Mouse (Mus musculus): ENCODE measurements around the gene Klb.
"Not testable (repeated sequence)": the region's sequence is repeated elsewhere in the genome, so short reads cannot be mapped to it uniquely, and the experiment has no call there.

Gene Klb

DNA sequence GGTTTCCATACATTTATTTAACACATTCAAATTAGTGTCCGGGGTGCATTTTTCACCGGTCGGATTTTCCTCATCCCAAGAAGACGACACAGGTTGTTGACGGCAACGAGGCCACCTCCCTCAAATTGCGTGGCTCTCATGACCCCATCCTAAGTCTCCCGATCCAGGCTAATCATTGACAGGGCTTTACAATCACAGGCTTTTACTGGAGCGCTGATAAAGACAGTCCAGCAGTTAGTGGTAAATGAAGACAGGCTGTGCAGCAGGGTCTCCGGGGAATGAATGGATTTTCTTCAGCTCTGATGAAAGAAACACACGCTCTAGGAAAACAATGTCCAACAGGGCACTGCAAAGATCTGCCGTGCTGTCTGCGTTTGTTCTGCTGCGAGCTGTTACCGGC, at the start of gene Klb:
Gene Klb (plus strand): TSS at position 147 of the 400 bp plus-strand sequence.
- no peak for DNase-seq

DNA sequence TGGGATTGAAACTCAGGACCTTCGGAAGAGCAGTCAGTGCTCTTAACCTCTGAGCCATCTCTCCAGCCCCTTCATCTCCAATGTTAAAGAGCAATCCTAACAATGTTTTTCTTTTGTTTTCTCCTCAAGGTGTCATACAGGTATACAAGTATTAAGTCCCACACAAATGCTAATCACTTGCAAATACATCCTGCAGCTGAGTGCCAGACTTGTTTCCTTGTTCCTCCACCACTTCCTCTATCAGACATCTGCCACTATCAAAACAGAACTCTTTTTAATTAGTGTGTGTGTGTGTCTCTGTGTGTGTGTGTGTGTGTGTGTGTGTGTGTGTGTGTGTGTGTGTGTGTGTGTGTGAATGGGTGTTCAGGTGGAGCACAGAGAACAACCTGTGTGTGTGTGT, 48.5 kb upstream of the Klb start:
- DNase-seq: not testable (repeated sequence)

DNA sequence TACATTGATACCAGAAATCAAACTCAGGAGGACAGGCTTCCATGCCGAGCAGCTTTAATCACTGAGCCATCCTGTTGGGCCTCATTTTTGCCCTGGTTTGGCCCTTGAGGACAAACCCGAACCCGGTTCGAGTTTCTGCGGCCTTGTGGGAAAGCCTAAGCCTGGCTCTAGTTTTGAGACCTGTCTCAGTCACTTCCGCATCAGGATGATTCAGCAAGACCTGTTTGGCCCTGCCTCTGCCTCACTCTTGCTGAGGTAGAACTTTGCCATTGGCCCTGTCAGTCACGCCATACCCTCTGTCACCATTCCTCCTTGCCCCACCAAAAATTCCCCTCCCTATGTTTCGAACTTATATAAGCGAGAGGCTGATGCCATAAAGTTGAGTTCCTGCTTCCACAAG, 48.0 kb upstream of the Klb start:
- DNase-seq: no peak

DNA sequence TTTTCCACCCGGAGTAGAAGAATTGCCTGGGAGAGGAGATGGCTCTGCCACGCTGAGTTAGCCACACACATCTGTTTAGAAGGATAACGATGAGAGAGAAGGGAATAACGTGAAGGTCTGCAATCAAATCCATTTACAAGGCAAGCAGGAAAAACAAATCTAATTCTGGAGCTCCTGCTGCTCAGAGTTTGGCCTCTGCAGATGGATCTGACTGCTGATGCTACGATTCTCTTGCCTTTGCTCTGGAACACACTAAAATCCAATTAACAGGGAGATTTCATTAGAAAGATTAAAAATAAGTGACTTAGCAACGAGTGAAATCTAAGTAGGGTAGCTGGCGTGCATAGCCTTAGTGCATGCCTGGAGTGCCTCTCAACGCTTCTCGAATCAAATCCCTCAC, 42.6 kb upstream of the Klb start:
- no peak for DNase-seq

DNA sequence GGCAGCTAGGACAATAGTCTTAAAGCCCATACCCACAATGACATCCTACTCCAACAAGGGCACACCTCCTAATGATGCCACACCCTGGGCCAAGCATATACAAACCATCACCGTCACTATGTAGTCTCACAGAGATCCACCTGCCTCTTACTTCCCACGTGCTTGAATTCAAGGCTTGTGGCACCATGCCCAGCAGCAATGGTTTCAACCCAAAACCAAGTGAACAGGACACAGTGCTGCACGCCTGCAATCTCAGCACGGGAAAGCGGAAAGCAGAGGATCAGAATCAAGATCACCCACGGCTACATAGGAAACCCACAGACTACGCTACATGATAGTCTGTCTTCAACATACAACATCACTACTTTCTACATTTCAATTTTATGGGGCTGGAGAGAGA, 39.9 kb upstream of the Klb start:
- no peak for DNase-seq

DNA sequence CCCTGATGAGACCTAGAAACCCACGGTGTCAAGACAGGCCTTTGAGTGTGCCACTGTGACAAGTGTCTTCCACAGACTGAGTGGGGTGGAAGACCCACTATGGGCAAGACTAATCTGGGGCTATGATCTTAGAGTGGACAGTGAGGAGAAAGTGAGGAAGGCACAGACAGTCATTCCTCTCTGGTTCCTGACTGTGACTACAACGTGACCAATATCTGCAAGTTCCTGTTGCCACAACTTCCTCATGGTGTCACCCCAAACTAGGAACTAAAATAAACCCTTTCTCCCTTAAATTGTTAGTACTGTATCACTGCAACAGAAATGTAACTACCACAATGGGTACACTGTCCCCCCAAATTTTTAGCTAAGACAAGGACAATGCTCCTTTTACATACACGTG, 39.2 kb upstream of the Klb start:
- no peak for DNase-seq

DNA sequence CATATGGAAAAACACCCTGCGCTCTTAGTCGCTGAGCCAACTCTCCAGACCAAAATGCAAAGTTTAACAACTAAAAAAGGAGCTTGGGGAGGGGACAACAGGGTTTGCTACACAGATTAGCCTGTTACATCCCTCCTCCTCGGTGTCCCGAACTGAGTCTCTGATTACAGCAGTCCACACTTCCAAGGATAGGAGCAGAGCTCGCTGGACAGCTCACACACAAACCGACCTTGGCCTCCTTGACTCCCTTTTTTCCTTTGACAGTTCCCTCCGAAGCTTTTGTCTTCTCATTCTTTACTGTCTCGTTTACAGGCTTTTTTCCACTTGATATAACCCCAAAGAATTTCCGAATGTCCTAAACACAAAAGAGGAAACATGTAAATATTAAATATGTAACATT, 28.9 kb upstream of the Klb start:
- DNase-seq: no peak

DNA sequence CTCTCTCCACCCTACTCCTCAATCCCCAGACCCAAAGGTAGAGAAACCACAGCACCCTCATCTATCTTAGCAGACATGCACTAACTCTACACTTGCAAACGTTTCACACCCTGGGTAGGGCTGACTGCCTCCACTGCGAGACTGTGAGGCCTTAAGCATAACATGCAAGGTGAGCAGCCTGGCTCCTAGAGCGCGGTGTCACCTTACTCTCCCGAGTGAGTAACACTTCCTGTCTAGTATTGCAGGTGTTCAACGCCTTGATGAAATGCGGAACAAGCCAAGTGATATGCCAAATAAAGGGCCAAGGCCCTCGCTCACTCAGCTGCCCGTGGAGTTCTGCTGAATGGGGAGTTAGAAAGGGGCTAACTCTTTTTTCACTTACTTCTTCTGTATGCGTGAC, 25.9 kb upstream of the Klb start:
- no peak for DNase-seq

DNA sequence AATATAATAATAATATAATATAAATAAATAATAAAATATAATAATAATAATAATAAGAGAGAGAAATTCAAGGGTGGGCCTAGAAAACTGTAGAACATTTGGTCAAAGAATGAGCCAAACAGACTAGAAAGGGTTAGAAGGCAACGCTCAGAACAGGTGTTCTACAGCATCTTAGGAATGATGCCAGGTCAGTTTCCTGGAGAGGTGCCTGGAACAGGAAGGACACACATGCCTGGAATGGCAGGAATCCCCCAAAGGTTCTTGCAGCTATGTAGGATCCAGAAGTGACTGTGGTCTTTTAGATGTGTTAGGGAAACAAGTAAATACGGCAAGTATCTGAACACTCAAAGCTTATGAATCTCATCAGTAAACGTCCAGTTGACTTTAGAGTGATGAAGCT, 23.8 kb upstream of the Klb start:
- DNase-seq: peak; percentile 70

DNA sequence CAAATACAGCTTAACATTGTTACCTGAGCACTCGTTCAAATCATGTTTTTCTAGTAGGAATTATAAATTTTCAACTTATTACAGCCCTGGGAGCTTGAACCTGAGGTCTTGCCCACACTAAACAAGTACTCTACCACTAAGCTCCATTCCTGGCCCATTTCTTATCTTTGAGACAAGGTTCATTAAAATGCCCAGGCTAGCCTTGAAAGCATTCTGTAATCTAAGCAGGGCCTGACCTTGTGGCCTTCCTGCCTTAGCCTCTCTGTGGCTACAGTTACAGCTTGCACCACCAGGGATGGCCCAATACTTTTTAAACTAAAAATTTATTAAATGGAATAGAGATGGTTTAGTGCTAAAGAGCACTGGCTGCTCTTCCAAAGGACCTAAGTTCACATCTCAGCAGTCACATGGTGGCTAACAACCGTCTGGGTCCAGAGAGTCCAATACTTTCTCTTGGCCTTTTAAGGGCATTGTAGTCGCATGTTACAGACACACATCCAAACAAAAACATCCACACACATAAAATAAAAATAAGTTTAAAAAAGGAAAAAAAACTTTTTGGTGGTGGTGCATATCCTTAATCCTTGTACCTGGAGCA, 23.3 kb upstream of the Klb start:
- DNase-seq: no peak

DNA sequence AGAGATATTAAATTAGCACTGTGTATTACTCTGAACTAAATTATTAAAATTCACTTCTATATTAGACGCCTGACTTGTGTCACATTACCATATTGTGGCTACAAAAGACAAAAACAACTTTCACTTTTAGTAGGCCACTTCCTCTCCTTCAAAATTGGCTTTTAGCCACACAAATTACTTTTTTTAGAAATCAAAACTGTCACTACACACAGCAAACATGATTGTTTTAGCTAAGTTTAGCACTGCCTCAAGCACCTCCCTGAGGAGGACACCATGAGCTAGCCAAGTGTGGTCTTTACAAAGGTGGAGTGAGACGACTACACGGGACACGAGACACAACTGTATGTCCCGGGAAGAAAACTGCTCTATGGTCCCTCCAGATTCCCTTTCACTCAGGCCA, 21.9 kb upstream of the Klb start:
- no peak for DNase-seq

DNA sequence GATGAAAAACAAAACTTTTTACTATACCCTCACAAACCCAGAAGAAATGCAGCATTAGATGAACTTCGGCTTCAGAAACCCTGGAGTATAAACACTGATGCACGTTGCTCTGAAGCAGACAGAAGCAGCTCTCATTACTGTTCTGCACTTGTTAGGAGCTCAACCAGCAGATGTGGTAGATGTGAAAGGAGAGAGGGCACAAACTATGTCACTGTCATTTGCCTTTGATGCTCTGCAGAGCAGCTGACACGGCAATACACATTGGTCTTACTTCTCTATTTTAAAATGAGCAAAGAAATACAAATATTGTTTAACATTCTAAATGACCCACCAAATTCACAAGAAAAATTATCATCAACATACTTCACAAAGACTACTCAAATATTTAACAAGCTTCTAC, 18.1 kb upstream of the Klb start:
- DNase-seq: no peak

DNA sequence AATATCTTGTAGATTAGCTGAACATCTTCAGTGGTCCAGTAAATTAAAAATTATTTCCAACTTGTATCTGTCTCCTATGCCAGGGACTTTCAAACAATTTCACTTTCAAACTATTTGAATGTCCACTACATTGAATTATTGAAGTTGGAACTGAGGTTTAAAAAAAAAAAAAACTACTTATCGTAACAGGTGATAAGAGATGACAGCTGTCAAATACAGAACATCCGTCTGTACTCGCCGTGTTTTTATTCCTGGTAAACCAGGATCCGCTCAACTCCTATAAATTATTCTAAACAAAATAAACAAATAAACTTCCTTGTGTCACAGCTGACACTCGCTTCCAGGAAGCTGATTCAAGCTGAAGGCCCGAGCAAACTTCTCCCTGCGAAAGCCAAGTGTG, 13.3 kb upstream of the Klb start:
- DNase-seq: no peak

DNA sequence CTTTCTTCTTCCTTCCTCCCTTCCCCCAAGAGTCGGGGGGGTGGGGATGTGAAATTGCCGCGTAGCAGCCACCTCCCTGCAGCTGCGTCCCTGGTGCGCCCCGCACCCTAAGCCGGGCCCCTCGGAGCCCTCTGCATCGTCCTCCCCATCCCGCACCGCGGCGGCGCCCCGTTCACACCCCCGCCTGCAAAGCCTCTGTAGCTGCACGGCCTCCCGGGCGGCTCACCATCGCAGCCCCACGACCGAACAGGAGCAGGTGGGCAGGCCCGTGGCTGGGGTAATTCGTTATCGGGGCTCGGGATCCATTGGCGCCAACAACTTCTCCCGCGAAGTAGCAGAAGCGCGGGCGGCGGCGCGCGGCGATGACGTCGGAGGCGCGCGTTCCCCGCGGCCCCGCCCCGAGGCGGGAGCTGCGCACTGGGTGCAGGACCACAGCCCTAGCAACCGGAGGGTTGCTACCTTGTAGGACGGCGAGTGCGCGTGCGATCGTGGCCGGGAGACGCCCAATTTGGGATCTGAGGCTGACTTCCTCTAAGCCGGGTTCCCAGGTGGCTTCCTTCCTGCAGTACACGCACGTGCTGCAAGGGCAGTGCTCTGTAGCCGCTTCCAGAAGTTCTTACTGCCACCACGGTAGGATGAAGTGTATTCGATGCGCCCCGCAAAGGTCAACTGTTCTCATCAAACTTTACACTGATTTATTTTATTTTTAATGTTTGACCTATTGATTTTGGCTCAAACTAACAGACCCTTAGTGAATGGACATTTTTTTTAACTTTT, 12.6 kb upstream of the Klb start, which contains the start of gene Rfc1:
Gene Rfc1 (minus strand): TSS at position 373 of the 777 bp plus-strand sequence.
- DNase-seq: peak; percentile 85

DNA sequence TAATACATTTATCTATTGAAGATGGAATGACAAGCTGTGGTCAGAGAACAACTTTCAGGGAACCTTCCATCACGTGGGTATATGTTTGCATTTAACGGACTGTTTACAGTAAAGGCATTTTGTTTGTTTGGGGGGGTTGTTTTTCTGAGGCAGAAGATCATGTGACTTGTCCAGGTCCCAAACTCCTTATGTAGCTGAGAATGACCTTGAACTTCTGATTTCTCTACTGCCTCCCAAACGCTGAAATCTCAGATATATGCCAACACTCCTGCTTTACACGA, 12.1 kb upstream of the Klb start:
- no peak for DNase-seq

DNA sequence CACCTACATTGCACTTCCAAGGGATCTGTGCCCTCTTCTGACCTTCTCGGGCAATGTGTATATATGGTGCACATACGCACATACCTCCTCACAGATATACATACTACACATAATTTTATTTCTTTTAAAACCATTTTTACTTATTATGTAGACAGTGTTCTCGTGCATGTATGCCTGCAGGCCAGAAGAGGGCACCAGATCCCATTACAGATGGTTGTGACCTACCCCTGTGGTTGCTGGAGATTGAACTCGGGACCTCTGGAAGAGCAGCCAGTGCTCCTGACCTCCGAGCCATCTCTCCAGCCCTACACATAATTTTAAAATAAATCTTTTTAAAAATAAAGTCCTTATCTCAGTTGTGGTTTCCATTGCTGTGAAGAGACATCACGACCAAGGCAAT, 9.7 kb upstream of the Klb start:
- DNase-seq: no peak

DNA sequence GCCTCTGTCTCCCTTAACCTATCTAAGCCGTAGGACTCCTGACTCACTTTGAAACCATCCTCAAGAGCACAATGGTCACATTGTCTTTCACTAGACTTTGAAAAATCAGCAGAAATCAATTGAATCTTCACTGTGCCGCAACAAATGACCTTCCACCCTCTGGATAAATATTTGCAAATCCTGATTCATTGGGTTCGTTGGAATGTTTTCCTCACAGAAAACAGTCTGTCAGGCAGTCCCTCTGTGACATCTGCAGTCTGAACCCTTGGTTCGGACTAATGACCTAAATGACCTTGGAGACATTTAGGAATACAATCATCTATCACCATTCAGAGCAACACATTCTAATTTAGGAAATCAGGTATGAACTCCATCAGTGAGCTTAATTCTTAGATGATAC, 7.9 kb upstream of the Klb start:
- DNase-seq: no peak

DNA sequence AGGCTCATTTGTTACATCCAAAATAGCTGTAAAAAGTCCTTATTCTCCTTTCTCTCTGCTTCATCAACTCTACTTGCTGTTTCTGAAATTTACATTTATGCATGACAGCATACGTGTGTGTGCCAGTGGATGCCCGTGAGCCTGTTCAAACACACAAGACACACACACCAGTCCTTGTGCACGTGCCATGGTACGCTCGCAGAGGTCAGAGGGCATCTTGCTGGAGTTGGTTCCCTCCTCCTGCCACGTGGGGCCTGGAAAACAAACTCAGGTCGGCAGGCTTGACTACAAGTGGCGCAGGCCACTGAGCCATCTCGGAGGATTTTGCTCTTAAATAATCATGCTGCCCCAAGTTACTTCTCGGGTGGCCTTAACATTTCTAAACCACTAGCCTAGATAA, 2.4 kb downstream of the Klb start:
- DNase-seq: no peak

DNA sequence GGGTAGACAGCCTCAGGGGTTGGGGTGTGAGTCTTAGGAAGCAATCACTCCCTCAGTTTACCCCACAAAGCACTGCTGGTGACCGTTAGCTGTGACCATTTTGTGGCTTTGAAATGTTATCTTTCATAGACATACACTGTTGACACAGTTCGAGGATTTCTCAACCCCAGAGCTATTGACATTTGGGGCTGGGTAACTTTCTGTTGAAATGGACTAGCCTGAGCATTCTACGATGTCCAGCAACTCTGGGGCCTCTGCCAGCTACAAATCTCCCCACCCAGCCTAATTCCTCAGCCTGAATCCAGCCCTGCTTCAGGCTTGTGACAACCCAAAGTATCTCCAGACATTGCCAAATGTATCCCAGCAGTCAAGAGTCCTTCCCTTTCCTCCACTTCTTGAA, 6.0 kb downstream of the Klb start:
- no peak for DNase-seq

DNA sequence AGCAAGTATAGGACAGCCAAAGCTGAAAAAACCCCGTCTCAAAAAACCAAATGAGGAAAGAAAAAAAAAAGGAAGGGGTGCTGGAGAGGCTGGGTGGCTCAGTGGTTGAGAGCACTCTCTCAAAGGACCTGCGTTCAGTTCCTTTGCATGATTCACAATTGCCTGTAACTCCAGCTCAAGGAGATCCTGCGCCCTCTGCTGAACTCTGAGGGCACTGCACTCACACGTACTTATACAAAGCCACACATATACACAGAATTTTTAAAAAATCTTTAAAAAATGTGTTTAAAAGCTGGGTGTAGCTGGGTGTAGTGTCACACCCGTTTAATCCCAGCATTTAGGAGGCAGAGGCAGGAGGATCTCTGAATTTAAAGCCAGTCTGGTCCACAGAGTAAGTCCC, 6.9 kb downstream of the Klb start:
- DNase-seq: no peak

DNA sequence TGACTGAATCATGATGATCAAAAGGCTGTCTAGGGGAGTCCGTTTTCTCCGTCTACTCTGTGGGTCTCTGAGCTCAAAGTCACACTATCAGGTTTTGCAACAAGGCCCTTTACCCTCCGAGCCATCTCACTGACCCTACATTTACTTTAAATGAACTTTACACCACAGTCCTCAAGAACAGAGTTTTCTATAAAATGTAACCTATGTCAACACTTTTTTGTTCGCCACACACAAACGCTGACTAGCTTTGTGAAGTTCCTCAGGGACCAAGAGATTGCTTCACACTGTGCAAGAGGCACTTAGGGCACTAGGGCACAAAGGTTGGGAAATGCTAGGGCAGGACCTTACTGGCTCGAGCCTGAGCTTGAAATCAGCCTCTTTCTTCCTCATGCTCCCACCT, 8.7 kb downstream of the Klb start:
- no peak for DNase-seq

DNA sequence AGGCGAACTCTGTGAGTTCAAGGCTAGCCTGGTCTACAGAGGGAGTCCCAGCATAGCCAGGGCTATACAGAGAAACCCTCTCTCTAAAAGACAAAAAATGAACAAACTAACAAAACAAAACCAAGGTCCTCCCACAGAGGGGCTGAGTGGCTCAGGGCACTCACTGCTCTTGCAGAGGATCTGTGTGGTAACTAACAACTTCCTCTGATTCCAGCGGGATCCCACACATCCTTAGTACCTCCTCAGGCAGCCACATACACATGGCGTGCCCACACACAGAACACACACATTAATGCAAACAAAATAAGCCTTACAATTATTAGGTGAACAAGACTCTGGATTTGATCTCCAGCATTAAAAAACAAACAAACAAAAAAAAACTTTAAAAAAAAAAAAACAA, 9.7 kb downstream of the Klb start:
- DNase-seq: no peak

DNA sequence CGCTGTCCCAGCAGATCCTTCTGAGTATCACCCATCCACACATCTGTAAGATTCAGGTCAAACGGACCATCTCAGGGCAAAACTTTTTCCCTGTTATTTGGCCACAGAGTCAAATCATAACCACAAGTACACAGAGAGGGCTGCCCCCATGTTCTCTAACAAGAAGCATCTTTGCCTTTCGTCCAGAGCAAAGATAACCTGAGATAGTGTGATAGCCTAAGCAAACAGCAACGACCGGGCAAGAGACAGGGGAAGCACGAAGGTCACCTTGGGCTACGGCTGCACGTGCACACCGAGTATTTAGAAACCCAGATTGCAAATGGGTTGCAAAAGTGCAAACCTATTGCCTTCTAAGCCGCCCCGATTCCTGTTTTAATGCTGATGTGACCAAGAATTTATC, 19.7 kb downstream of the Klb start:
- DNase-seq: no peak

DNA sequence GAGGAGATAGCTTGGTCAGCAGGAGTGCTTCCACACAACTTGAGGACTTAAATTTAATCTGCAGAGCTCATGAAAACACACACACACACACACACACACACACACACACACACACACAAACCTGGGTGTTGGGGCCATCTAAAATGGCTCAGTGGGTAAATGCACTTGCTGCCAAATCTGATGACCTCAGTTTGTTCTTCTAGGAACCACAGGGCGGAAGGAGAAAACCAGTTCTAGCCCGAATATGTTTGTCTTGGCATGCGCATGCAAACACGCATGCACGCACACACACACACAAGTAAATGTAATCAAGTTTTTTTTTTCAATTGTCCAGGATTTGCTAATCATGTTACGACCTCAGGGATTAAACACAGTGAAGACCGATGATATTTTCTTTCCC, 23.4 kb downstream of the Klb start:
- no peak for DNase-seq

DNA sequence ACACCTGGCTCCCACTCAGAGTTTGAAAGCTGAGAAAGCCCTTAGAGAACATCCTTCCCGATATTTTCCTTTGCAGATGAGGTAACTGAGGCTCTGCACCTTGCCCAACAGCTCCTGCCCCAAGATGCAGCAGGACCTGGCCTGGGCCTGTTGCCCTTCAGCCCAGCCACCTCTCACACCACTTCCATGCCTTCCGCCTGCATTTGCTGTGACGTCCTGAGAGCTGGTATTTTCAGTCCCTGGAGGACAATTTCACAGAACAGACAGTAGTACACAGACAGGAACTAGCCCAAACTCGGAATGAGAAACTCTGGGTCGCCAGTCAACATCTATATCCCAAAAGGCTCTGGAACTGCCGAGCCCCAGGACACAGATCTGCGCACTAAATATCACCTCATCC, 26.6 kb downstream of the Klb start:
- DNase-seq: no peak

Measured in cerebellum, adult 9-10 months (tissue).